Mouse (Mus musculus): Measurements from ENCODE around the gene Zfp827.

Gene Zfp827

GRCm38 (mm10) chr8:79060013-79060609 is 31.9 kb downstream of the Zfp827 start:
- DNase-seq (ENCODE audit: extremely low read depth, insufficient read length, low spot score) = no peak

- no peak for DNase-seq (ENCODE audit: extremely low read depth, insufficient read length, low spot score)
These were observed 37.7 kb downstream of the Zfp827 start for GRCm38 (mm10) chr8:79065924-79066323.

- no peak for DNase-seq (ENCODE audit: extremely low read depth, insufficient read length, low spot score)
These were observed 39.8 kb downstream of the Zfp827 start for GRCm38 (mm10) chr8:79067812-79068630.

- DNase-seq (ENCODE audit: extremely low read depth, insufficient read length, low spot score) = no peak
These were observed 45.1 kb downstream of the Zfp827 start for GRCm38 (mm10) chr8:79073311-79073710.

- DNase-seq (ENCODE audit: extremely low read depth, insufficient read length, low spot score) = no peak
These were observed 46.7 kb downstream of the Zfp827 start for GRCm38 (mm10) chr8:79074986-79075385.

GRCm38 (mm10) chr8:79077256-79077655 is 49.0 kb downstream of the Zfp827 start:
- DNase-seq (ENCODE audit: extremely low read depth, insufficient read length, low spot score) = no peak

- no peak for DNase-seq (ENCODE audit: extremely low read depth, insufficient read length, low spot score)
These were observed 50.4 kb downstream of the Zfp827 start for GRCm38 (mm10) chr8:79078556-79079195.

GRCm38 (mm10) chr8:79079196-79079561 is 50.9 kb downstream of the Zfp827 start:
- no peak for DNase-seq (ENCODE audit: extremely low read depth, insufficient read length, low spot score)

- no peak for DNase-seq (ENCODE audit: extremely low read depth, insufficient read length, low spot score)
These were observed 52.0 kb downstream of the Zfp827 start for GRCm38 (mm10) chr8:79080096-79080739.

GRCm38 (mm10) chr8:79081333-79081732 is 53.1 kb downstream of the Zfp827 start:
- no peak for DNase-seq (ENCODE audit: extremely low read depth, insufficient read length, low spot score)

GRCm38 (mm10) chr8:79081955-79082354 is 53.7 kb downstream of the Zfp827 start:
- DNase-seq (ENCODE audit: extremely low read depth, insufficient read length, low spot score) = no peak

GRCm38 (mm10) chr8:79083461-79084358 is 55.5 kb downstream of the Zfp827 start:
- DNase-seq (ENCODE audit: extremely low read depth, insufficient read length, low spot score) = no peak

- no peak for DNase-seq (ENCODE audit: extremely low read depth, insufficient read length, low spot score)
These were observed 56.2 kb downstream of the Zfp827 start for GRCm38 (mm10) chr8:79084359-79084820.

- DNase-seq (ENCODE audit: extremely low read depth, insufficient read length, low spot score) = no peak
These were observed 66.2 kb downstream of the Zfp827 start for GRCm38 (mm10) chr8:79094422-79094821.

GRCm38 (mm10) chr8:79095162-79095561 is 66.9 kb downstream of the Zfp827 start:
- no peak for DNase-seq (ENCODE audit: extremely low read depth, insufficient read length, low spot score)

- DNase-seq (ENCODE audit: extremely low read depth, insufficient read length, low spot score) = peak; percentile 38
These were observed 68.7 kb downstream of the Zfp827 start for GRCm38 (mm10) chr8:79096970-79097369.

GRCm38 (mm10) chr8:79102707-79103106 is 74.5 kb downstream of the Zfp827 start:
- no peak for DNase-seq (ENCODE audit: extremely low read depth, insufficient read length, low spot score)

GRCm38 (mm10) chr8:79103185-79103878 is 75.1 kb downstream of the Zfp827 start:
- no peak for DNase-seq (ENCODE audit: extremely low read depth, insufficient read length, low spot score)

- no peak for DNase-seq (ENCODE audit: extremely low read depth, insufficient read length, low spot score)
These were observed 75.8 kb downstream of the Zfp827 start for GRCm38 (mm10) chr8:79103923-79104580.
